Mouse (Mus musculus) liver, postnatal 0 days (tissue): Measurements from ENCODE around the gene Lrrc51.

Experiments used
- CTCF ChIP-seq: sonication (generic); IDR thresholded peaks from 2 replicates; pipeline ENCODE4 v1.5.1; 2016; ENCODE audit warnings: antibody characterized with exemption, low read depth
- EP300 ChIP-seq: IDR thresholded peaks from 2 replicates; pipeline ENCODE4 v1.6.1; 2016; ENCODE audit warnings: antibody characterized with exemption, low read depth, mild to moderate bottlenecking

GRCm38 (mm10) chr7:101974505-101974904, 40.8 kb upstream of the Lrrc51 start:
- TF ChIP-seq CTCF (no peak), EP300 (no peak)
